Mouse (Mus musculus): ENCODE measurements around the gene Olfr620. TPM values are rescaled to one million over a fixed set of nuclear protein-coding genes. Genes with fewer than 3 reads are reported as not detected.

Olfr620 gene
- total RNA-seq (2021), result not detected in 2 replicates
- long read RNA-seq, result 0 reads

DNA sequence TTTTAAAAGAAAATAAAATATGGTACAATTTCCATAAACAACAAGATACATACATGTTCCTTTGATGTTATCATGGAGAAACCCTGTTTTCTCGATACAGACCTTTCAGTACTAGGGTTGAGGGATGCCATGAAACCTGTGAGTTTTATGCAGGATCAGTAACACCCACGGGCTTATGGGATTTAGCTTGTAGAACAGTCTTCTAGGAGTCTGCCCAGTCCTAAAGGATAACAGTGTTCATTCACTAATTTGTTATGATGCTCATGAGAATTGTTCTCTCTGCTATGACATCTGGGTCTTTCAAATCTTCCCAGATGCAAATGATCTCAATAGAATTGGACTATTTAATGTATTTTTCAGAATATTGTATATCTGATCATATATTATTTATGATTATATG lies at the start of gene Olfr620:
Gene Olfr620, minus strand, starts transcription at position 101 of the 400 bp plus-strand sequence.
- DNase-seq, result no peak

DNA sequence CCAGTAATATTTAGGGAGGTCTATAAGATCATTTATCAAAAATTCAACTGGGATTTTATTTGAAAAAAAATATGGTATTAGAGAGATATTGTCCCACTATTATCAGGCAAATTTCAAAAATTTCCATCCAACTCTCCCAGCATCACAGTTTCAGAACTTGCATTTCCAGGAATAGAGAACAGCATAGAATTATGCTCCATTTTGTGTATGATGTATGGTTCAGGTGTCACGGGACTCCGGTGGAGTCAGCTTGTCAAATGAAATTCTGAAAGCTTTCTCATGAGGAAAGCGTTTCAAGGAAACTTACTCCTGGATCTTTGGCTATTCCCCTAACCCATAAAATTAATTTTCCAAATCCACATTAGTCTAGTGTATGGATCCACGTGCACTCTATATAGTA lies 31.7 kb upstream of the Olfr620 start:
- DNase-seq, result no peak

DNA sequence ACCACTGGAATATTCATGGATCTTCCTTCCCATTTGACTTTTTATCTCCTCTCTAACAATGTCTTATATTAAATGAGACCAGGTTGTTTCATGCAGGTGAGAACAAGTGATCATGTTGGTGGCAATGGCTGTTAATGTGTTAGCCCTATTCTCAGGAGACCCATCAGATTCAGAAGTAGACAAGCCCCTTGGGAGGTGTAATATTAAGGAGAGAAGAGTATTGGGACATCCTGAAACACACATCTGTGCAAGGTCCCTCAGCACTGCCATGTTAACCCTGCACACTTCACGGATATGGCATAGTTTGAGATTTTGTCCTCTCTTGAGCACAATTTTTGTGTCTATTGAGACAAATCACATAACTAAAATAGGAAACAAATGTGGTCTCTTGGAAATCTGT lies 30.3 kb upstream of the Olfr620 start, which contains the start of gene Olfr622:
Gene Olfr622, minus strand, starts transcription at position 101 of the 400 bp plus-strand sequence.
- DNase-seq, result no peak

DNA sequence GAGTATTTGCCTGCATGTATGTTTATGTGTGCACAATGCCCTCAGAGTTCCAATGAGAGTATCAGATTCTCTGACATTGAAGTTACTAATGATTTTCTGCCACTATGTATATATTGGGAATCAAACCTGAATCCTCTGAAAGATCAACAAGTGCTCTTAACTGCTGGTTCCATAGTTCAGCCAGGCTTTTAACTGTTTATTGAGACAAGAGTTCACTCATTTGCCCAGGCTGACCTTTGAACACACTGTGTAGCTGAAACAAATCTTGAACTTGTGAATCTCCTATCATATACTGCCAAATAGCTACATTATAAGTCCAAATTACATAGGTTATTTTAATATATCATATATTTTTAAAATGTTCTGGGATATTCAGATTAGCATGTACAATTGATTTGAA lies 24.5 kb upstream of the Olfr620 start:
- DNase-seq, result no peak

DNA sequence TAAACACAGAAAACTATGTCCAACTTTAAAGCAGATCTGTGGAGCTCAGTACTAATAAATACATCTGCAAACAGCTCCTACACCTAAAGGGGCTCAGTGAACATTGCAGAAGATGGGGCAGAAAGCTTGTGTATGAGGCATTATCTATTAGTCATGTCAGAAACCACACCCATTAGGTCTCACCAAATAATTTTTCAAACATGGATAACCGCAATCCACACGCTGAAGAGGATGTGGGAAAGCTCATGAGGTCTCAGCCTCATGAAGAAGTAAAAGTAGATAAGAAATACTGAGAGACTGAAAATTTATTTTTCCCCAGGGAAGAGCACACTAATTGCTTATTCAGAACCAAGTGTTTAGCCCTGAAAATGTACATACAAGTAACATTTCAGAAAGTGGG lies 4.9 kb downstream of the Olfr620 start:
- DNase-seq, result no peak

DNA sequence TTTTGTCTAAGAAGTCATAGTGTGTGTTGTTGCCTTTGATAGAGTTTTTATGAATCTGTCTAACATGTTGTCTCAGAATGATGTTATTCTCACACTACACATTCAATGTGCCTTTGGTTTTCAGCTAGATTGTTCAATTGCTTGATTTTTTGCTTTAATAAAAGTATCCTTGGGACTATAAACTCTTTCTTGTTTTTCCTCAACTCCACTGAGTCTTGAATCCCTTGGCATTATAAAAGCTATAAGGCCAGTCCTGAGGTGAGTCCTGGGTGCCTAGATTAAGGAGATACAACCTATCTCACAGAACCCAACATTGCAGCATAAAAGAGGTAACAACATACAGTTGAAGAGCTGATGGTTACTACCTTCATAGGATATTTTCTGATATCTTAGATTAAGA lies 12.1 kb downstream of the Olfr620 start, which contains the start of gene Olfr619:
Gene Olfr619, plus strand, starts transcription at position 301 of the 400 bp plus-strand sequence.
- DNase-seq, result no peak

DNA sequence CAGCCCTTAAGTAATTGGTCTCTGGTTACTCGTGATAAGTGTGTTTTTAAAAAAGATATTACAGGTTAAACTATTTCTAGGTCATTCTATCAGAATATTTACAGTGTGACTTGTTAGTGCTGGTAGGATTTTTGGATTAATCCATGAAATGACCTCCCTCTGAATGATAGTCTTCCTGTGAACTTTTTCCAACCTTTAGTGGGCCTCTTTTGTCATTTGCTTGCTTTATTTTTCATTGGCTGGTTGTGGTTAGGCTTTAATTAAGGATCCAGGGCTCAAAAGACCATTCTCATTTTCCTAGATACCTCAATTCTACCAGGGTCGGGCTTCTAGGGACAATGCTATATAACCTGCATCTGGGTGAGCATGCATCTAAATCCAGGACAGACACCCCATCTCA lies 22.5 kb downstream of the Olfr620 start, which contains the start of gene Olfr618:
Gene Olfr618, plus strand, starts transcription at position 301 of the 400 bp plus-strand sequence.
- no peak for DNase-seq

DNA sequence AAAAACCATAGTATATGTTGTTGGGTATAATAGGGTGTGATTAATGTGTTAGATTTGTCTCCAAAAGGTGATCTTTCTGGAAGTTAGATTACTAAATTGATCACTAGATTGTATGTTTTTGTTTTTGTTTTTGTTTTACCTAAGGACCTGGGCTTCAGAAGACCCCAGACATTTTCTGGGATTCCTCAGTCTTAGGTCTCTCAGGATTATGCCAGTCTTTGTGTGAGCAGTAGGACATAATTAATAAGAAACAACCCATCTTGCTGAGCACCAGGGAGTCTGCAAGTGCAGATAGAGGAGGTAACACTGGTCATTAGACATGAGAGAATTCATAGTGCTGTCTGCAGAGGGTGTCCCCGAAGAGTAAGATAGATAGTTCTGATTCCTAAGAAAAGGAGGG lies 39.6 kb downstream of the Olfr620 start, which contains the start of gene Olfr617:
Gene Olfr617, plus strand, starts transcription at position 301 of the 400 bp plus-strand sequence.
- DNase-seq, result no peak

DNA sequence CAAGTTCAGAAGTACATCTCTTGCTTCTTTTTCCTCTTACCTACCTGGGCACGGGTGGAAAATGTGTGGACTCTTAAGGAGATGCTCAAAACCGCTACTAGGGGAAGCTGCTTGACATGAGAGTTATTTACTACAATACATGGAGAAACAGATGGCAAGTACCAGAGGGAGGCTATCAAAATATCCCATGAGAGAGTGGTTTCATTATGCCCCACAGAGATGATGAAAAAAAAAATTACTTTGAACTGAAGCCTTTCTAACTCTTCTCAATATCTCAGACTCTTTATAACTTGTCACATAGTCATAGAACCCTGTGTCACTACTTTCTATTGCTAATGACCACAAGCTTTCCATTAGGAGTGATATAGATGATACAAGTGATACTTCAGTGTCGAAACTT lies 43.3 kb downstream of the Olfr620 start, which contains the start of gene Olfr616:
Gene Olfr616, minus strand, starts transcription at position 101 of the 400 bp plus-strand sequence.
- no peak for DNase-seq

DNA sequence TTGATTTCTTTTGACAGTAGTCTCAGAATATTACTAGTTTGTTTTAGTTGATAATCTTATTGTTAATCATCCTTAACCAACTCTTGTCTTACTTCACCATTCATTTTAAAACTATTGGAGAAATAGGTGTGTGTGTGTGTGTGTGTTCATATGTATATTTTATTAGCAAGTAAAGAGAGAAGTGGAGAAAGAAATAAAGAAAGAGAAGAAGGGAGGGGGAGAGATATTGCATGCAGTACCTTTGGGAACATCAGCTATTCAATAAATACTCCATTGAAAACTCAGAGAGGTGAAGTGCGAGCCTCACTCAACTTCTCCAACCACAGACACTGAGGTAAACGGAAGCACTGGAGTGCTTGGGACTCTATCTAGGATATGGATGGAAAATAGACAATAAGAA lies 56.6 kb downstream of the Olfr620 start, which contains the start of gene Olfr615:
Gene Olfr615, plus strand, starts transcription at position 301 of the 400 bp plus-strand sequence.
- DNase-seq, result no peak

Small RNA genes lying within 50 kb of the gene (microRNA-seq; reads per million reads assigned to microRNA genes)
- gene Gm26506, result 0 reads per million in 2 experiments

Other genes with a start within 250 kb of the Olfr620 start
- not detected in 2 replicates for gene Olfr601, start 249.9 kb downstream of the Olfr620 start, total RNA-seq (2021)
- gene Olfr603, start 226.4 kb downstream of the Olfr620 start, total RNA-seq (2021), result not detected in 2 replicates
- not detected in 2 replicates for gene Usp17lc, start 197.5 kb downstream of the Olfr620 start, total RNA-seq (2021)
- not detected in 2 replicates for gene Olfr605, start 167.1 kb downstream of the Olfr620 start, total RNA-seq (2021)
- gene Olfr606, start 163.5 kb downstream of the Olfr620 start, total RNA-seq (2021), result not detected in 2 replicates
- gene Olfr607, start 148.4 kb downstream of the Olfr620 start, total RNA-seq (2021), result not detected in 2 replicates
- not detected in 2 replicates for gene Olfr608, start 142.7 kb downstream of the Olfr620 start, total RNA-seq (2021)
- gene Olfr609, start 114.5 kb downstream of the Olfr620 start, total RNA-seq (2021), result not detected in 2 replicates
- not detected in 2 replicates for gene Olfr610, start 100.4 kb downstream of the Olfr620 start, total RNA-seq (2021)
- not detected in 2 replicates for gene Olfr611, start 91.7 kb downstream of the Olfr620 start, total RNA-seq (2021)
- gene Olfr612, start 69.8 kb downstream of the Olfr620 start, total RNA-seq (2021), result not detected in 2 replicates
- not detected in 2 replicates for gene Olfr613, start 64.5 kb downstream of the Olfr620 start, total RNA-seq (2021)
- gene Olfr615, start 56.5 kb downstream of the Olfr620 start, total RNA-seq (2021), result not detected in 2 replicates
- not detected in 2 replicates for gene Olfr616, start 43.4 kb downstream of the Olfr620 start, total RNA-seq (2021)
- gene Olfr617, start 39.5 kb downstream of the Olfr620 start, total RNA-seq (2021), result not detected in 2 replicates
- not detected in 2 replicates for gene Olfr618, start 22.4 kb downstream of the Olfr620 start, total RNA-seq (2021)
- gene Olfr619, start 12.0 kb downstream of the Olfr620 start, total RNA-seq (2021), result not detected in 2 replicates
- gene Olfr622, start 30.2 kb upstream of the Olfr620 start, total RNA-seq (2021), result not detected in 2 replicates
- gene Olfr623, start 51.2 kb upstream of the Olfr620 start, total RNA-seq (2021), result not detected in 2 replicates
- 0.06 TPM in 1 of 2 replicates, not detected in the other for gene Olfr624, start 58.7 kb upstream of the Olfr620 start, total RNA-seq (2021)
- not detected in 2 replicates for gene Olfr625-ps1, start 70.2 kb upstream of the Olfr620 start, total RNA-seq (2021)
- gene Olfr243, start 102.1 kb upstream of the Olfr620 start, total RNA-seq (2021), result not detected in 2 replicates
- not detected in 2 replicates for gene Olfr628, start 117.8 kb upstream of the Olfr620 start, total RNA-seq (2021)
- not detected in 2 replicates for gene Olfr629, start 132.4 kb upstream of the Olfr620 start, total RNA-seq (2021)
- not detected in 2 replicates for gene Olfr630, start 144.8 kb upstream of the Olfr620 start, total RNA-seq (2021)
- gene Olfr69, start 159.1 kb upstream of the Olfr620 start, total RNA-seq (2021), result not detected in 2 replicates
- gene Olfr68, start 167.2 kb upstream of the Olfr620 start, total RNA-seq (2021), result not detected in 2 replicates
- gene Olfr67, start 179.3 kb upstream of the Olfr620 start, total RNA-seq (2021), result not detected in 2 replicates
- 217 and 281 TPM in 2 replicates for gene Hbb-bt, start 201.5 kb upstream of the Olfr620 start, total RNA-seq (2021)
- gene Hbb-bs, start 215.6 kb upstream of the Olfr620 start, total RNA-seq (2021), result 2,100 and 2,179 TPM in 2 replicates
- not detected in 2 replicates for gene Hbb-bh2, start 228.0 kb upstream of the Olfr620 start, total RNA-seq (2021)
- not detected in 2 replicates for gene Hbb-bh1, start 230.6 kb upstream of the Olfr620 start, total RNA-seq (2021)
- not detected in 2 replicates for gene Hbb-y, start 240.7 kb upstream of the Olfr620 start, total RNA-seq (2021)

Data from adrenal gland, postnatal 25 days (tissue).